ENCODE assay signal across 11 mouse cellular contexts in genomic region chr1:34666226-34666662, GRCm38 (mm10).
DNase-seq lines count a peak whose midpoint lies in the region; ATAC-seq and TF ChIP-seq lines count a peak whose summit lies in the region.
"Had no signal": no experiment of that assay in that cellular context is flagged by ENCODE, and none has a peak within 500 bp of the region (broad histone marks: within the 10 kb centered on the region; RNA-seq: fewer than 3 reads in every experiment).

No protein-coding gene starts in this region.

- no peak for ATAC-seq in kidney, embryonic 16.5 days (ENCODE audit: low FRiP score, low TSS enrichment)
- ATAC-seq in embryonic facial prominence, embryonic 11.5 days (replicated peaks; ENCODE audit: insufficient number of reproducible peaks, low FRiP score, low TSS enrichment, low read depth) = peak; percentile 64
- peak; percentile 91 for ATAC-seq in hindbrain, postnatal 0 days
- ATAC-seq in neural tube, embryonic 15.5 days (ENCODE audit: low FRiP score) = peak; percentile 85
- ATAC-seq: CD4-positive, CD25-positive, alpha-beta regulatory T cell, adult 4 months had no signal

- H3K4me2 ChIP-seq in kidney, embryonic 16.5 days (replicated peaks; ENCODE audit: low read depth, low read length) = no peak overlapping the region
- H3K4me2 ChIP-seq in embryonic facial prominence, embryonic 11.5 days (ENCODE audit: low read depth, low read length) = no peak overlapping the region
- peak overlapping the region; percentile 16; the same call in 1 of the 2 replicates for H3K4me2 ChIP-seq in hindbrain, postnatal 0 days (ENCODE audit: low read depth, low read length)
- H3K4me2 ChIP-seq in neural tube, embryonic 15.5 days = peak overlapping the region; percentile 11; the same call in 1 of the 2 replicates
- H3K4me2 ChIP-seq: lung, embryonic 15.5 days had no signal

- no peaks in the 10 kb centered on the region for H3K36me3 ChIP-seq in kidney, embryonic 16.5 days (ENCODE audit: insufficient read depth, low read length)
- no peaks in the 10 kb centered on the region for H3K36me3 ChIP-seq in embryonic facial prominence, embryonic 11.5 days (replicated peaks; ENCODE audit: control insufficient read depth, insufficient read depth, low read depth, low read length)
- H3K36me3 ChIP-seq in hindbrain, postnatal 0 days (ENCODE audit: insufficient read depth, low read length) = no peaks in the 10 kb centered on the region
- no peaks in the 10 kb centered on the region for H3K36me3 ChIP-seq in neural tube, embryonic 15.5 days
- no peaks in the 10 kb centered on the region for H3K36me3 ChIP-seq in limb, embryonic 10.5 days
- H3K36me3 ChIP-seq: lung, embryonic 15.5 days had no signal

- no peaks in the 10 kb centered on the region for H3K27me3 ChIP-seq in kidney, embryonic 16.5 days (ENCODE audit: insufficient read depth, low read length)
- no peaks in the 10 kb centered on the region for H3K27me3 ChIP-seq in embryonic facial prominence, embryonic 11.5 days (ENCODE audit: control insufficient read depth, insufficient read depth, low read length)
- no peaks in the 10 kb centered on the region for H3K27me3 ChIP-seq in hindbrain, postnatal 0 days (ENCODE audit: insufficient read depth, low read length)
- H3K27me3 ChIP-seq in neural tube, embryonic 15.5 days (replicated peaks) = no peaks in the 10 kb centered on the region
- no peaks in the 10 kb centered on the region for H3K27me3 ChIP-seq in limb, embryonic 10.5 days (ENCODE audit: low read depth, poor library complexity, severe bottlenecking)
- H3K27me3 ChIP-seq: lung, embryonic 15.5 days had no signal

- H3K9me3 ChIP-seq in kidney, embryonic 16.5 days (ENCODE audit: low read length) = no peaks in the 10 kb centered on the region
- H3K9me3 ChIP-seq in embryonic facial prominence, embryonic 11.5 days (replicated peaks; ENCODE audit: control insufficient read depth, low read length) = no peaks in the 10 kb centered on the region
- H3K9me3 ChIP-seq in hindbrain, postnatal 0 days (ENCODE audit: low read length) = no peaks in the 10 kb centered on the region
- H3K9me3 ChIP-seq in neural tube, embryonic 15.5 days (replicated peaks) = no peaks in the 10 kb centered on the region
- no peaks in the 10 kb centered on the region for H3K9me3 ChIP-seq in limb, embryonic 10.5 days (replicated peaks)
- H3K9me3 ChIP-seq: lung, embryonic 15.5 days had no signal

- no peak overlapping the region for H3K9ac ChIP-seq in kidney, embryonic 16.5 days (replicated peaks; ENCODE audit: low read length)
- H3K9ac ChIP-seq in embryonic facial prominence, embryonic 11.5 days (replicated peaks; ENCODE audit: low read length) = no peak overlapping the region
- H3K9ac ChIP-seq in hindbrain, postnatal 0 days (replicated peaks; ENCODE audit: low read length) = no peak overlapping the region
- no peak overlapping the region for H3K9ac ChIP-seq in neural tube, embryonic 15.5 days (replicated peaks)
- H3K9ac ChIP-seq: lung, embryonic 15.5 days had no signal

- no peak overlapping the region for H3K4me3 ChIP-seq in kidney, embryonic 16.5 days (ENCODE audit: low read length)
- no peak overlapping the region for H3K4me3 ChIP-seq in embryonic facial prominence, embryonic 11.5 days (ENCODE audit: low read depth, low read length)
- no peak overlapping the region for H3K4me3 ChIP-seq in hindbrain, postnatal 0 days (ENCODE audit: low read length)
- H3K4me3 ChIP-seq in neural tube, embryonic 15.5 days (replicated peaks) = no peak overlapping the region
- no peak overlapping the region for H3K4me3 ChIP-seq in limb, embryonic 10.5 days
- H3K4me3 ChIP-seq: lung, embryonic 15.5 days had no signal

- TF ChIP-seq CTCF in hindbrain, postnatal 0 days (IDR thresholded peaks at IDR 0.05; ENCODE audit: low read depth) = no peak

- WGBS in kidney, embryonic 16.5 days = 88% methylated on average over 13 of the region's 13 CpGs
- WGBS in embryonic facial prominence, embryonic 11.5 days = 63% methylated on average over 13 of the region's 13 CpGs
- 18% methylated on average over 13 of the region's 13 CpGs for WGBS in hindbrain, postnatal 0 days
- 14% methylated on average over 13 of the region's 13 CpGs for WGBS in neural tube, embryonic 15.5 days
- WGBS in limb, embryonic 10.5 days = 89% methylated on average over 13 of the region's 13 CpGs

- peak; percentile 4 for DNase-seq in kidney, postnatal 10 days
- DNase-seq in embryonic facial prominence, embryonic 11.5 days (ENCODE audit: low spot score) = no peak
- DNase-seq in hindbrain, postnatal 0 days (ENCODE audit: low spot score) = peak; percentile 85
- no peak for DNase-seq in urinary bladder, adult 2 months (ENCODE audit: low spot score)
- DNase-seq in limb, embryonic 10.5 days (ENCODE audit: low spot score) = no peak
- DNase-seq in adrenal gland, adult 18-20 months (ENCODE audit: low spot score in 2 of 2) = no peak
- DNase-seq: heart, postnatal 4 days had no signal

- no peak overlapping the region for H3K27ac ChIP-seq in kidney, embryonic 16.5 days (ENCODE audit: low read length)
- H3K27ac ChIP-seq in embryonic facial prominence, embryonic 11.5 days (replicated peaks; ENCODE audit: low read depth, low read length) = no peak overlapping the region
- peak overlapping the region; percentile 85 for H3K27ac ChIP-seq in hindbrain, postnatal 0 days
- peak overlapping the region; percentile 83 for H3K27ac ChIP-seq in neural tube, embryonic 15.5 days (replicated peaks)
- no peak overlapping the region for H3K27ac ChIP-seq in limb, embryonic 10.5 days
- H3K27ac ChIP-seq: lung, embryonic 15.5 days had no signal

- H3K4me1 ChIP-seq in kidney, embryonic 16.5 days (ENCODE audit: insufficient read depth, low read length) = no peaks in the 10 kb centered on the region
- H3K4me1 ChIP-seq in embryonic facial prominence, embryonic 11.5 days (ENCODE audit: control insufficient read depth, insufficient read depth, low read length) = no peaks in the 10 kb centered on the region
- H3K4me1 ChIP-seq in hindbrain, postnatal 0 days (ENCODE audit: insufficient read depth, low read length) = peaks cover 9% of the 10 kb centered on the region; the same call in 1 of the 2 replicates
- H3K4me1 ChIP-seq in neural tube, embryonic 15.5 days = peaks cover 14% of the 10 kb centered on the region
- no peaks in the 10 kb centered on the region for H3K4me1 ChIP-seq in limb, embryonic 10.5 days
- H3K4me1 ChIP-seq: lung, embryonic 15.5 days had no signal

Comparison
In these comparisons a context has a peak if more than half of its experiments do, and no peak if none do; other contexts are left out.
1. DNase-seq: peak in kidney, postnatal 10 days (single experiment) and hindbrain, postnatal 0 days (single experiment); none in embryonic facial prominence, embryonic 11.5 days (single experiment), urinary bladder, adult 2 months (single experiment), limb, embryonic 10.5 days (single experiment) and adrenal gland, adult 18-20 months (0 of 2).
2. H3K27ac ChIP-seq: peak in hindbrain, postnatal 0 days (single experiment) and neural tube, embryonic 15.5 days (single experiment); none in kidney, embryonic 16.5 days (single experiment), embryonic facial prominence, embryonic 11.5 days (single experiment) and limb, embryonic 10.5 days (single experiment).
3. H3K4me2 ChIP-seq: peak in hindbrain, postnatal 0 days (single experiment) and neural tube, embryonic 15.5 days (single experiment); none in kidney, embryonic 16.5 days (single experiment) and embryonic facial prominence, embryonic 11.5 days (single experiment).